Mouse (Mus musculus): ENCODE data around the gene Dgkb.

Dgkb gene

DNA sequence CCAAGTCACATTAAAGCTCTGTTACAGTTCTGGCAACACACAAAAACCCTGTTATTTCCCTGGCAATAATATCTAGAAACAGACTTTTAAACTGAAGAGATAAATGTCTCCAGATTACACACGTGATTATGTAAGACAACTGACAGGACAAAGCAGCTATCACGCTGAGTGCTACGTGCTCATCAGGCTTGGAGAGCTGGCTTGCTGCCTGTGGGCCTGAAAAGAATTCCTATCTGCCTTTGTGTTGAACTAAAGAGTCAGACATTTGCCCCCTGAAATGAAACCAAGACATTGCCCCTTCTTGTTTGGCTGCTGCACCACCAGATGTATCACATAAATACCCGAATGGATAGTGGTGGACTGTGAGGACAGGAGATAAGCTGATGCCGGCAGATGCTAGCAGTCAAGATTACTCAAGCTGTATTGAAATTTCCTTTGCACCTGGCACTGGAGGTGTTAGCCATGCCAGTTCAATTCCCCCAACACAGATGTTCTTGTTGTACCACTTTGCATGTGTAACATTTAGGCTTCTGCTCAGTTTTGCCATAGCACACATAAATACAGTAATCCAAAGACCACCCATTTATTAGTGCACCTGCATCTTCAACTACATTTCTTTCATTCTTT, 761.8 kb downstream of the Dgkb start:
- ATAC-seq (ENCODE audit: insufficient number of reproducible peaks, low FRiP score, low TSS enrichment): peak; percentile 46; the same call in 1 of the 2 replicates

DNA sequence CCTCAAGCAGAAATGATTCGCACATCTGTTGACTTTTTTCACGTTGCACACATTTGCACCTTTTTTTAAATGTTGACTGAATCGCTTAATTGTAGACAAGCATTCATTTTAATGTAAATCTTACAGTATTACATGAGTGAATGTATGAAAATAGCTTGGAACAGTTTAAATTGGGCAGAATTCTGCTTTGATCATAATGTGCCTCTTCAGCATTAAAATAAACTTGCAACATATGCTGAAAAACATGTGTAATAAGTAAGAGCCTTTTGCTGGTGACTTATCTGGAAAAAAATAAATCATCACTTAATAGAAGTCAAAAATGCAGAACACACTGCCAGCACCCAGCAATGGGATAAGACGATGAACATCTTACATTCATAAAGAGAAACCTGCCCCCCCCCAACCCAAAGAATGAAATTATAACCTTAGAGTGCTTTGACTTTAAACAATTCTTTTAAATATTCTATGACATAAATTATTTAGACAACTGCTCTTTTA, 768.9 kb downstream of the Dgkb start:
- no peak for ATAC-seq (ENCODE audit: insufficient number of reproducible peaks, low FRiP score, low TSS enrichment)

GRCm38 (mm10) chr12:38589951-38590350, 772.4 kb downstream of the Dgkb start:
- peak; percentile 93 for ATAC-seq (ENCODE audit: insufficient number of reproducible peaks, low FRiP score, low TSS enrichment)

GRCm38 (mm10) chr12:38593653-38594052, 776.1 kb downstream of the Dgkb start:
- ATAC-seq (ENCODE audit: insufficient number of reproducible peaks, low FRiP score, low TSS enrichment): peak; percentile 61; the same call in 1 of the 2 replicates

DNA sequence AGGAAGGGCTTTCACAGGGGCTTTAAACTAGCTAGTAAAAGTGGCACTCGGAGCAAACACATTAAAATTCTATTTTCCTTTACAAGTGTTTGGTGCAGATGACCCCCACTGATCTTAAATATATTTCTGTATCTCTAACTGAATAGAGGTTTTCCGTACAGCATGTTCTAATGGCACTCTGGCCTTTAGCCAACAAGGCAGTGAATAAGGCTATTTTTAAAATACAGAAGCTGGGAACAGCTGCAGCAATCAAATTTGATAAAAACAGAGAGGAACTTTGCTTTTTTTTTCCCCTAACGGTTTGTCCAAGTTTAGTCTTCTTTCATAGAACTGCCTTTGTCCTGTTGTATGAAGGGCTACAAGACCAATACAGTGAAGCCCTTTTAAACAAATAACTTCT, 776.5 kb downstream of the Dgkb start:
- ATAC-seq (ENCODE audit: insufficient number of reproducible peaks, low FRiP score, low TSS enrichment): no peak

DNA sequence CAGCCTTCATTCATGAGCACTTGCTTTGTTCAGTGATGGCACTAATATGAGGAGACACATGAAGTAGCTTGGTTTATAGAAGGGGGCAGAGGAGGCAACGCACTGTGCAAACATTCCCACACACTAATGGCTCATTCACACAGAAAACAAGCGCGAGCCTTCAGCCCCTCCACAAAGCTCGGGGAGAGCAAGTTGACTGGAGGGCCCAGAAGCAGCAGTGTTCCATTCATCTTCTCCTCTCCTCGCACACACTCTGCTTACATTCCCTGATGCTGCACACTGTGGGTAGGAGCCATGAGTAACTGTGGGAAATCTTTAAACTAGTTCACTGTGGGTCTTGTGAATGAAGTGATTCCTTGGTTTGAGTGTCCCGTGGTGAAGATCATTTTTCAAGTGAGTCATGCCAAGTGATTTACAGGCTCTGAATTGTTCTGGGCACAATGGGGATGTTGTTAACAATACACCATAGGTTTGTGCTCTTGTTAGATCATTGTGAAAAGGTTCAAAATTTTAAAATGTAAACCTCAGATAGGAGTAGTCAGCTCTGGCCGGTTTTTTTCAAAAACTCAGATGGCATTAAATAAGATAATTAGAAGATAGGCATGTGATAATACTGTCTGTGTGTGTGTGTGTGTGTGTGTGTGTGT, 779.0 kb downstream of the Dgkb start:
- ATAC-seq (ENCODE audit: insufficient number of reproducible peaks, low FRiP score, low TSS enrichment): no peak

- no peak for ATAC-seq (ENCODE audit: insufficient number of reproducible peaks, low FRiP score, low TSS enrichment)
These were observed 780.6 kb downstream of the Dgkb start for GRCm38 (mm10) chr12:38598096-38598495.

GRCm38 (mm10) chr12:38600165-38600845, 782.8 kb downstream of the Dgkb start:
- ATAC-seq (ENCODE audit: insufficient number of reproducible peaks, low FRiP score, low TSS enrichment): no peak

DNA sequence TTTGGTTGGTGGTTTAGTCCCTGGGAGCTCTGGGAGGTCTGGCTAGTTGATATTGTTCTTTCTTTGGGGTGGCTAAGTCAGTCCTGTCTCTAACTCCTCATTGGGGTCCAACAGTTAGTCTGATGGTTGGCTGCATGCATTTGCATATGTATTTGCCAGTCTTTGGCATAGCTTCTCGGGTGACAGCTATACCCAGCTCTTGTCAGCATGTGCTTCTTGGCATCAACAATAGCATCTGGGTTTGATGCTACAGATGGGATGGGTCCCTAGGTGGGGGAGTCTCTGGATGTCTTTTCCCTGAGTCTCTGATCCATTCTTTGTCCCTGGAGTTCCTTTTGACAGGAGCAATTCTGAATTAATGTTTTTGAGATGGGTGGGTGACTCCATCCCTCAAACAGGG, 790.6 kb downstream of the Dgkb start:
- no peak for ATAC-seq (ENCODE audit: insufficient number of reproducible peaks, low FRiP score, low TSS enrichment)

DNA sequence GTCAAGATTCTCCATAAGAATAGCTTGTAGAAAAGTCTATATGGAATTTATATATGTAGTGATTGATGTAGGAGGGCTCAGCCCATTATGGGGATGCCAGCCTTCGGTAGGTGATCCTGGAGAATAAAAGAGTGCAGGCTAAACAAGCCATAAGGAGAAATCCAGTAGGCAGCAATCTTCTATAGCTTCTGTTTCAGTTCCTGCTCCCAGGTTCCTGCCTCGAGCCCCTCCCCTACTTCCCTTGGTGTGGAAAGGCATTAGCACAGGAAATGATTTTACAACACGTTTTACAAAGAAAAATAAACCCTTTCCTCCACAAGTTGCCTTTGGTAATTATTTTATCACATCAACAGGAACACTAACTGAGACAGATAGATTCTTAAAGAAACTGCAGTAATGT, 850.7 kb downstream of the Dgkb start:
- no peak for ATAC-seq (ENCODE audit: insufficient number of reproducible peaks, low FRiP score, low TSS enrichment)
